Mouse (Mus musculus): ENCODE results near the gene Gm2381.
"Not testable (repeated sequence)": the region's sequence is repeated elsewhere in the genome, so short reads cannot be mapped to it uniquely, and the experiment has no call there.

Gm2381 gene

DNA sequence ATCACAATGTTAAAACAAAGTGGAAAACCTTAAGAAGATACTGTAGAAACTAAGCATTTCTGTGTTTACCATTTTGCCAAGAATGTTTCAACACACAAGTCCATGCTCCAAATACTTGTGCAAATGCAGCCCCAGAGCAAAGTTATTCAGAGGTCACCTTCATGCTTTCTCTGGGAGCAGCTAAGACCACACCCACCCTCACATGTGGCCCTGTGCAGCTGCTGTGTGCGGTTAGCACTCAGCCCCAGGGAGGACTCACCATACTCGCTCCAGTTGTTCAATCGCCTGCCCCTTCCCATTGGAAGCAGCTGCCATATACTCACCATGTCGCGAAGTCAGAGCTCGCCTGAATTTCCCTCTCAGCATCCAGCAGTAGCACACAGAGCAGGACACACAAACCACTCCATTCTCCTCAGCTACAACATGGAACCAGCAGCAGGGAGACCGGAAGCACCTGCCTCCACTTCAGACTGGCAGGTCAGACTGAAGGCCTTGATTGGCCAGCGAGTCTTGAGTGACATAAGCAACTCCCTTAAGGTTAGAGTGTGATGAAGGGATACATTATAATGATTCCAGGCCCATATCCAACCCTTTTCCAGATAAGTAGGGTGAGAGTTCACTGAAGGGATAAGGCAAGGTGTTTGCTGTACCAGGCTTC is at the start of gene Gm2381:
TSS of gene Gm2381 (minus strand) at position 434 of the 658 bp plus-strand sequence.
- not testable (repeated sequence) for DNase-seq (ENCODE audit: low spot score in 2 of 2)

GRCm38 (mm10) chr7:42898067-42898466 is 31.0 kb upstream of the Gm2381 start:
- DNase-seq (ENCODE audit: low spot score in 2 of 2): not testable (repeated sequence)

GRCm38 (mm10) chr7:42878090-42878489 is 11.1 kb upstream of the Gm2381 start:
- no peak for DNase-seq (ENCODE audit: low spot score in 2 of 2)

- DNase-seq (ENCODE audit: low spot score in 2 of 2): not testable (repeated sequence)
Measured at GRCm38 (mm10) chr7:42838366-42838765, 28.7 kb downstream of the Gm2381 start.

DNA sequence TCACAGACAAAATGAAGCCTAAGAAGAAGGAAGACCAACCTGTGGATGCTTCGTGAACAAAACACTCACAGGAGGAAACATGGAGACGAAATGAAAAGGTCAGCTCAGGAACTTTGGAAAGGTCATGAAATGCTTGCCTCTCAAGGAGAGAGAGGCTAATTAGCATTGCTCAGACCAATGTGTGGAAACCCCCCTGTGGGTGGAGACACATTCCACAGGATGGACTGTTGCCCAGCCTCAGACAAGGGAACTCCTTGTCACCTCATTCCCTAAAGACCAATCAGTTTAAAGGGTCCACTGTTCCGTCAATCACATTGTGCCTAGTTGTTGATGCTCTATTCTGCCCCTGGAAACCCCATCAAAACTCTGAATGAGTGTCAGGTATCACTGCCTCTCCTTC is 34.8 kb downstream of the Gm2381 start:
- no peak for DNase-seq (ENCODE audit: low spot score in 2 of 2)

DNA sequence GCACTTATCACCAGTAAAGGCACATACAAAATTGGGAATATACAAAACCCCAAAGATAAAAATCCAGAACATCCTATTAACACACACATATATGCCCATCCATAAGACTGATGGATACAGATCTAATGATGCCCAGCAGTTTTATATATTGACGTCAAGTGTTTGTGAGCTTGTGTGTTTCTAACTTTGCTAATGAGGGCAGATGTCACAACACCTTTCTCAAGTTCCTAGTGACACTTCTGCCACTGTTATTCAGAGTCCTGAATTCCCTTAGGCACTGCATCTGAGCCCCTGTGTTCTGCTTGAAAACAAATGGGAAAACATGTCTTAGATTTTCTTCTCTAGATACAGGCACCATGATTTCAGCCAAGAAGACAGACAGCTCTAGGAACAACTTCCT is 73.6 kb downstream of the Gm2381 start, which contains the start of gene Vmn2r62:
TSS of gene Vmn2r62 (minus strand) at position 101 of the 400 bp plus-strand sequence.
- DNase-seq (ENCODE audit: low spot score in 2 of 2): not testable (repeated sequence)

All from spleen, postnatal 4 days (tissue).